Mouse (Mus musculus): ENCODE results near the gene Trpm3. TPM values are rescaled to one million over a fixed set of nuclear protein-coding genes. Genes with fewer than 3 reads are reported as not detected.

The Trpm3 gene
- polyA plus RNA-seq (2014; fragmentation: Nextera tagmentation; extraction: Ambion mirVana) = 14.0 and 14.8 TPM in 2 replicates

- H3K27me3 ChIP-seq (ENCODE audit: control insufficient read depth, insufficient read depth, low read length) = no peaks in the 10 kb centered on the region
- DNase-seq (peak; percentile 89), ATAC-seq (ENCODE audit: low FRiP score, low TSS enrichment) (peak; percentile 90)
- H3K4me2 ChIP-seq (ENCODE audit: low read length) = peak within 1 kb of the TSS; percentile 89
- peak within 1 kb of the TSS; percentile 26; the same call in 1 of the 2 replicates for H3K27ac ChIP-seq (replicated peaks; ENCODE audit: low read depth, low read length)
- H3K4me1 ChIP-seq (ENCODE audit: control insufficient read depth, insufficient read depth, low read length) = peaks cover 4% of the 10 kb centered on the region; the same call in 1 of the 2 replicates
- no peaks in the 10 kb centered on the region for H3K9me3 ChIP-seq (ENCODE audit: control insufficient read depth, low read length)
- H3K9ac ChIP-seq (replicated peaks; ENCODE audit: low read length) = peak within 1 kb of the TSS; percentile 46
- H3K36me3 ChIP-seq (ENCODE audit: control insufficient read depth, insufficient read depth, low read length) = no peaks in the 10 kb centered on the region
- peak within 1 kb of the TSS; percentile 44 for H3K4me3 ChIP-seq (replicated peaks; ENCODE audit: low read depth, low read length)
- under 1% methylated on average over 39 of the region's 39 CpGs for WGBS
Observed at GRCm38 (mm10) chr19:22138590-22139421, at the start of gene Trpm3. Gene Trpm3, plus strand, starts transcription at chr19:22139046.

GRCm38 (mm10) chr19:22100582-22100981 lies 38.3 kb upstream of the Trpm3 start:
- H3K27me3 ChIP-seq (ENCODE audit: control insufficient read depth, insufficient read depth, low read length) = no peaks in the 10 kb centered on the region
- no peaks in the 10 kb centered on the region for H3K36me3 ChIP-seq (ENCODE audit: control insufficient read depth, insufficient read depth, low read length)
- no peak overlapping the region for H3K4me2 ChIP-seq (ENCODE audit: low read length)
- H3K9me3 ChIP-seq (ENCODE audit: control insufficient read depth, low read length) = no peaks in the 10 kb centered on the region
- no peak for ATAC-seq (ENCODE audit: low FRiP score, low TSS enrichment)
- no peak overlapping the region for H3K4me3 ChIP-seq (replicated peaks; ENCODE audit: low read depth, low read length)
- no peak for DNase-seq
- WGBS = 51% methylated on average over 4 of the region's 4 CpGs
- H3K4me1 ChIP-seq (ENCODE audit: control insufficient read depth, insufficient read depth, low read length) = no peaks in the 10 kb centered on the region
- no peak overlapping the region for H3K27ac ChIP-seq (replicated peaks; ENCODE audit: low read depth, low read length)
- H3K9ac ChIP-seq (replicated peaks; ENCODE audit: low read length) = no peak overlapping the region

GRCm38 (mm10) chr19:22103865-22104264 lies 35.0 kb upstream of the Trpm3 start:
- no peaks in the 10 kb centered on the region for H3K27me3 ChIP-seq (ENCODE audit: control insufficient read depth, insufficient read depth, low read length)
- H3K9me3 ChIP-seq (ENCODE audit: control insufficient read depth, low read length) = no peaks in the 10 kb centered on the region
- H3K4me3 ChIP-seq (replicated peaks; ENCODE audit: low read depth, low read length) = no peak overlapping the region
- H3K4me1 ChIP-seq (ENCODE audit: control insufficient read depth, insufficient read depth, low read length) = no peaks in the 10 kb centered on the region
- H3K4me2 ChIP-seq (ENCODE audit: low read length) = no peak overlapping the region
- WGBS = 90% methylated on average over 4 of the region's 4 CpGs
- ATAC-seq (ENCODE audit: low FRiP score, low TSS enrichment) (no peak), DNase-seq (no peak)
- H3K36me3 ChIP-seq (ENCODE audit: control insufficient read depth, insufficient read depth, low read length) = no peaks in the 10 kb centered on the region
- no peak overlapping the region for H3K27ac ChIP-seq (replicated peaks; ENCODE audit: low read depth, low read length)
- no peak overlapping the region for H3K9ac ChIP-seq (replicated peaks; ENCODE audit: low read length)

GRCm38 (mm10) chr19:22104848-22105484 lies 33.9 kb upstream of the Trpm3 start:
- Histone ChIP-seq H3K36me3 (ENCODE audit: control insufficient read depth, insufficient read depth, low read length) (no peaks in the 10 kb centered on the region), H3K27me3 (ENCODE audit: control insufficient read depth, insufficient read depth, low read length) (no peaks in the 10 kb centered on the region), H3K9ac (replicated peaks; ENCODE audit: low read length) (no peak overlapping the region), H3K4me3 (replicated peaks; ENCODE audit: low read depth, low read length) (no peak overlapping the region), H3K4me1 (ENCODE audit: control insufficient read depth, insufficient read depth, low read length) (no peaks in the 10 kb centered on the region), H3K4me2 (ENCODE audit: low read length) (no peak overlapping the region), H3K9me3 (ENCODE audit: control insufficient read depth, low read length) (no peaks in the 10 kb centered on the region), H3K27ac (replicated peaks; ENCODE audit: low read depth, low read length) (no peak overlapping the region)
- DNase-seq = peak; percentile 30
- 35% methylated on average over 7 of the region's 7 CpGs for WGBS
- ATAC-seq (ENCODE audit: low FRiP score, low TSS enrichment) = no peak

- DNase-seq (no peak), ATAC-seq (ENCODE audit: low FRiP score, low TSS enrichment) (no peak)
- H3K4me2 ChIP-seq (ENCODE audit: low read length) = no peak overlapping the region
- no peak overlapping the region for H3K27ac ChIP-seq (replicated peaks; ENCODE audit: low read depth, low read length)
- no peaks in the 10 kb centered on the region for H3K27me3 ChIP-seq (ENCODE audit: control insufficient read depth, insufficient read depth, low read length)
- H3K9me3 ChIP-seq (ENCODE audit: control insufficient read depth, low read length) = no peaks in the 10 kb centered on the region
- no peaks in the 10 kb centered on the region for H3K36me3 ChIP-seq (ENCODE audit: control insufficient read depth, insufficient read depth, low read length)
- 54% methylated on average over 2 of the region's 2 CpGs for WGBS
- no peak overlapping the region for H3K4me3 ChIP-seq (replicated peaks; ENCODE audit: low read depth, low read length)
- no peak overlapping the region for H3K9ac ChIP-seq (replicated peaks; ENCODE audit: low read length)
- H3K4me1 ChIP-seq (ENCODE audit: control insufficient read depth, insufficient read depth, low read length) = no peaks in the 10 kb centered on the region
Observed at GRCm38 (mm10) chr19:22105648-22106047, 33.2 kb upstream of the Trpm3 start.

GRCm38 (mm10) chr19:22108893-22109463 lies 29.9 kb upstream of the Trpm3 start:
- no peak for DNase-seq
- Histone ChIP-seq H3K27ac (replicated peaks; ENCODE audit: low read depth, low read length) (no peak overlapping the region), H3K4me1 (ENCODE audit: control insufficient read depth, insufficient read depth, low read length) (no peaks in the 10 kb centered on the region), H3K9ac (replicated peaks; ENCODE audit: low read length) (no peak overlapping the region), H3K4me2 (ENCODE audit: low read length) (no peak overlapping the region), H3K4me3 (replicated peaks; ENCODE audit: low read depth, low read length) (no peak overlapping the region), H3K27me3 (ENCODE audit: control insufficient read depth, insufficient read depth, low read length) (no peaks in the 10 kb centered on the region), H3K9me3 (ENCODE audit: control insufficient read depth, low read length) (no peaks in the 10 kb centered on the region), H3K36me3 (ENCODE audit: control insufficient read depth, insufficient read depth, low read length) (no peaks in the 10 kb centered on the region)
- 89% methylated on average over 8 of the region's 8 CpGs for WGBS
- no peak for ATAC-seq (ENCODE audit: low FRiP score, low TSS enrichment)

- DNase-seq (no peak), ATAC-seq (ENCODE audit: low FRiP score, low TSS enrichment) (no peak)
- no peaks in the 10 kb centered on the region for H3K27me3 ChIP-seq (ENCODE audit: control insufficient read depth, insufficient read depth, low read length)
- 89% methylated on average over 2 of the region's 2 CpGs for WGBS
- no peaks in the 10 kb centered on the region for H3K9me3 ChIP-seq (ENCODE audit: control insufficient read depth, low read length)
- H3K9ac ChIP-seq (replicated peaks; ENCODE audit: low read length) = no peak overlapping the region
- H3K36me3 ChIP-seq (ENCODE audit: control insufficient read depth, insufficient read depth, low read length) = no peaks in the 10 kb centered on the region
- no peak overlapping the region for H3K27ac ChIP-seq (replicated peaks; ENCODE audit: low read depth, low read length)
- H3K4me1 ChIP-seq (ENCODE audit: control insufficient read depth, insufficient read depth, low read length) = no peaks in the 10 kb centered on the region
- H3K4me2 ChIP-seq (ENCODE audit: low read length) = no peak overlapping the region
- no peak overlapping the region for H3K4me3 ChIP-seq (replicated peaks; ENCODE audit: low read depth, low read length)
Observed at GRCm38 (mm10) chr19:22120976-22121375, 17.9 kb upstream of the Trpm3 start.

- H3K4me1 ChIP-seq (ENCODE audit: control insufficient read depth, insufficient read depth, low read length) = no peaks in the 10 kb centered on the region
- no peak overlapping the region for H3K9ac ChIP-seq (replicated peaks; ENCODE audit: low read length)
- DNase-seq (no peak), ATAC-seq (ENCODE audit: low FRiP score, low TSS enrichment) (no peak)
- 80% methylated on average over 2 of the region's 2 CpGs for WGBS
- no peaks in the 10 kb centered on the region for H3K9me3 ChIP-seq (ENCODE audit: control insufficient read depth, low read length)
- H3K4me2 ChIP-seq (ENCODE audit: low read length) = no peak overlapping the region
- no peaks in the 10 kb centered on the region for H3K27me3 ChIP-seq (ENCODE audit: control insufficient read depth, insufficient read depth, low read length)
- H3K27ac ChIP-seq (replicated peaks; ENCODE audit: low read depth, low read length) = no peak overlapping the region
- H3K36me3 ChIP-seq (ENCODE audit: control insufficient read depth, insufficient read depth, low read length) = no peaks in the 10 kb centered on the region
- H3K4me3 ChIP-seq (replicated peaks; ENCODE audit: low read depth, low read length) = no peak overlapping the region
Observed at GRCm38 (mm10) chr19:22121631-22122030, 17.2 kb upstream of the Trpm3 start.
